Mouse (Mus musculus) limb, embryonic 14.5 days (tissue): ENCODE data around the gene Myl3. TPM values are rescaled to one million over a fixed set of nuclear protein-coding genes. Genes with fewer than 3 reads are reported as not detected.

ENCODE experiments used
- ATAC-seq: fragments of 200-750 bp; cut with Nextera tagmentation; 2 replicates; pipeline ENCODE4 v1.8.0; 2017; ENCODE audit warnings: low read depth, moderate number of reproducible peaks, moderate TSS enrichment; ENCODE audit not compliant: low FRiP score
- DNase-seq: peaks from one replicate; pipeline ENCODE4 v3.0.0-alpha.2; 2015; ENCODE audit warnings: low spot score
- H3K27ac ChIP-seq: fragments of 300-500 bp; sonication (generic); replicated peaks from 2 replicates; pipeline ENCODE4 v1.5.1; 2014; ENCODE audit warnings: low read depth, mild to moderate bottlenecking, low read length, moderate library complexity, mixed read lengths
- H3K27me3 ChIP-seq: fragments of 300-500 bp; sonication (generic); 2 replicates; pipeline ENCODE4 v1.6.1; 2014; ENCODE audit warnings: low read length, mixed read lengths; ENCODE audit not compliant: control insufficient read depth, insufficient read depth
- H3K36me3 ChIP-seq: fragments of 300-500 bp; sonication (generic); 2 replicates; pipeline ENCODE4 v1.6.1; 2014; ENCODE audit warnings: mild to moderate bottlenecking, low read length, moderate library complexity, mixed read lengths; ENCODE audit not compliant: control insufficient read depth, insufficient read depth
- H3K4me1 ChIP-seq: fragments of 300-500 bp; sonication (generic); 2 replicates; pipeline ENCODE4 v1.6.1; 2014; ENCODE audit warnings: antibody characterized with exemption, low read length, mixed read lengths; ENCODE audit not compliant: control insufficient read depth, insufficient read depth
- H3K4me2 ChIP-seq: fragments of 300-500 bp; sonication (generic); replicated peaks from 2 replicates; pipeline ENCODE4 v1.6.1; 2014; ENCODE audit warnings: low read depth, mild to moderate bottlenecking, low read length, moderate library complexity; ENCODE audit not compliant: severe bottlenecking
- H3K4me3 ChIP-seq: fragments of 300-500 bp; sonication (generic); replicated peaks from 2 replicates; pipeline ENCODE4 v1.5.1; 2014; ENCODE audit warnings: low read length
- H3K9ac ChIP-seq: fragments of 300-500 bp; sonication (generic); 2 replicates; pipeline ENCODE4 v1.6.1; 2014; ENCODE audit warnings: mild to moderate bottlenecking, low read depth, low read length, moderate library complexity; ENCODE audit not compliant: severe bottlenecking
- H3K9me3 ChIP-seq: fragments of 300-500 bp; sonication (generic); 2 replicates; pipeline ENCODE4 v1.6.1; 2016; ENCODE audit warnings: low read length; ENCODE audit not compliant: control insufficient read depth
- POLR2A ChIP-seq: fragments of 200-500 bp; IDR thresholded peaks from 2 replicates; pipeline ENCODE4 v1.8.0; 2012; ENCODE audit warnings: inconsistent platforms, mild to moderate bottlenecking, moderate library complexity, borderline replicate concordance; ENCODE audit not compliant: insufficient read depth, insufficient read length; ENCODE audit errors: extremely low read depth
- WGBS: fragments of 180-500 bp; shearing (Covaris S2); extraction: QIAGEN DNeasy Blood & Tissue Kit; methylation state at CpG from one replicate; pipeline ENCODE4 v1.1.7; 2014; 5-methylcytosine and 5-hydroxymethylcytosine counted together
- polyA plus RNA-seq, 2 experiments: library from polyadenylated mRNA; depleted of rRNA in 1 of 2; stranded (reverse) in 1 of 2; unstranded in 1 of 2; fragments of >200 nt; fragmentation: Nextera tagmentation in 1 of 2; extraction: Ambion mirVana in 1 of 2; gene quantifications; 2 replicates each; pipeline versions ENCODE4 v1.2.1 to v1.2.3; 2012 to 2014

The Myl3 gene
- polyA plus RNA-seq, 2 experiments = 26.1 to 28.1 TPM

GRCm38 (mm10) chr9:110718071-110718470 is 23.6 kb upstream of the Myl3 start:
- H3K27me3 ChIP-seq = no peaks in the 10 kb centered on the region
- H3K9ac ChIP-seq = no peak overlapping the region
- H3K4me3 ChIP-seq = no peak overlapping the region
- no peak overlapping the region for H3K4me2 ChIP-seq
- no peak for ATAC-seq
- DNase-seq = peak; percentile 49
- peaks cover 37% of the 10 kb centered on the region for H3K36me3 ChIP-seq
- H3K4me1 ChIP-seq = no peaks in the 10 kb centered on the region; the same call in 1 of the 2 replicates
- WGBS = 77% methylated on average over 6 of the region's 6 CpGs
- no peak overlapping the region for H3K27ac ChIP-seq
- no peak for TF ChIP-seq POLR2A
- H3K9me3 ChIP-seq = no peaks in the 10 kb centered on the region

GRCm38 (mm10) chr9:110718810-110719209 is 22.9 kb upstream of the Myl3 start:
- TF ChIP-seq POLR2A = no peak
- no peaks in the 10 kb centered on the region for H3K27me3 ChIP-seq
- H3K9me3 ChIP-seq = no peaks in the 10 kb centered on the region
- H3K9ac ChIP-seq = no peak overlapping the region
- ATAC-seq (no peak), DNase-seq (no peak)
- no peaks in the 10 kb centered on the region; the same call in 1 of the 2 replicates for H3K4me1 ChIP-seq
- H3K27ac ChIP-seq = no peak overlapping the region
- H3K4me3 ChIP-seq = no peak overlapping the region
- peaks cover 43% of the 10 kb centered on the region for H3K36me3 ChIP-seq
- H3K4me2 ChIP-seq = no peak overlapping the region
- 75% methylated on average over 3 of the region's 3 CpGs for WGBS

GRCm38 (mm10) chr9:110719977-110720376 is 21.7 kb upstream of the Myl3 start:
- no peak overlapping the region for H3K9ac ChIP-seq
- WGBS = 60% methylated on average over 5 of the region's 5 CpGs
- H3K27ac ChIP-seq = 0 out of 2 replicates have a peak overlapping the region, but pooled peaks have one; percentile 20
- H3K4me2 ChIP-seq = no peak overlapping the region
- peaks cover 44% of the 10 kb centered on the region for H3K36me3 ChIP-seq
- H3K9me3 ChIP-seq = no peaks in the 10 kb centered on the region
- DNase-seq = no peak
- H3K4me3 ChIP-seq = no peak overlapping the region
- TF ChIP-seq POLR2A = no peak
- H3K4me1 ChIP-seq = peaks cover 2% of the 10 kb centered on the region
- no peaks in the 10 kb centered on the region for H3K27me3 ChIP-seq
- 0 out of 2 replicates have a peak, but pooled peaks have one; percentile 7 for ATAC-seq

- Histone ChIP-seq H3K4me1 (peaks cover 23% of the 10 kb centered on the region), H3K9me3 (no peaks in the 10 kb centered on the region), H3K27ac (no peak overlapping the region), H3K27me3 (peaks cover under 1% of the 10 kb centered on the region; the same call in 1 of the 2 replicates), H3K36me3 (peaks cover 60% of the 10 kb centered on the region), H3K9ac (no peak overlapping the region), H3K4me3 (no peak overlapping the region), H3K4me2 (no peak overlapping the region)
- no peak for ATAC-seq
- no peak for DNase-seq
- no peak for TF ChIP-seq POLR2A
- WGBS = 93% methylated on average over 10 of the region's 10 CpGs
Observed at GRCm38 (mm10) chr9:110722060-110722459, 19.6 kb upstream of the Myl3 start.

- H3K4me2 ChIP-seq = no peak overlapping the region
Observed at GRCm38 (mm10) chr9:110725721-110726135, 15.9 kb upstream of the Myl3 start.

More at GRCm38 (mm10) chr9:110725721-110726135, 15.9 kb upstream of the Myl3 start:
- Histone ChIP-seq H3K9me3 (no peaks in the 10 kb centered on the region), H3K4me1 (peaks cover 30% of the 10 kb centered on the region), H3K27me3 (peaks cover 13% of the 10 kb centered on the region; the same call in 1 of the 2 replicates), H3K36me3 (peaks cover 90% of the 10 kb centered on the region), H3K27ac (no peak overlapping the region), H3K9ac (no peak overlapping the region), H3K4me3 (no peak overlapping the region)
- TF ChIP-seq POLR2A = no peak
- 8% methylated on average over 9 of the region's 9 CpGs for WGBS
- DNase-seq (peak; percentile 59), ATAC-seq (peak; percentile 42; the same call in 1 of the 2 replicates)
